Mouse (Mus musculus) liver, postnatal 0 days (tissue): Measurements from ENCODE around the gene Nhsl1.

Source experiments
- CTCF ChIP-seq: sonication (generic); IDR thresholded peaks from 2 replicates; pipeline ENCODE4 v1.5.1; 2016; ENCODE audit warnings: antibody characterized with exemption, low read depth
- EP300 ChIP-seq: IDR thresholded peaks from 2 replicates; pipeline ENCODE4 v1.6.1; 2016; ENCODE audit warnings: antibody characterized with exemption, low read depth, mild to moderate bottlenecking

DNA sequence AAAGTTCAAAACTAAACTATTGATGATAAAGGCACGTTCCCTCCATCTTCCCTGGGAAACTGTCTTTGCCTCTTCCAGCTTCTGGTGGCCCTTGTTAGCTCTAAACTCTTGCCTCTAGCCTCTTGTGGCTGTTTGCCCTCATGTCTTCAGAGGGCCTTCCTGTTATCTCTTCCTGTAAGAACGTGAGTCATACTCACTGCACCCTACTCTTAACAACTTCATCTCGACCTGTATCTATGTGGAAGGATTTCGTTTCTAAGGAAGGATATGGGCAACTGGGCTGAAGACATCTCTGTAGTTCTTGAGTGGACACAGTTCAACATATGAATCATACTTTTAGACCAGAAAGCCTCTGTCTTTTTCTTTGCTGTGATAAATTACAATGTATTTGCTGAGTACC, 173.2 kb downstream of the Nhsl1 start:
- TF ChIP-seq CTCF, result no peak
- no peak for TF ChIP-seq EP300
